Mouse (Mus musculus) erythroid progenitor cell, adult 5-6 weeks (primary cell): ENCODE measurements around the gene Tada2b. TPM values are rescaled to one million over a fixed set of nuclear protein-coding genes. Genes with fewer than 3 reads are reported as not detected.

Experiments used
- ATAC-seq: replicated peaks from 2 replicates; pipeline ENCODE4 v1.8.0; 2016; ENCODE audit warnings: moderate number of reproducible peaks, mild to moderate bottlenecking, moderate TSS enrichment, inconsistent platforms; ENCODE audit not compliant: poor library complexity, low FRiP score, severe bottlenecking
- total RNA-seq, 2 experiments: library from RNA; stranded (forward) in 1 of 2; stranded (reverse) in 1 of 2; fragments of 150-400 nt in 1 of 2; fragments of 186-747, 209-891 nt in 1 of 2; gene quantifications; 2 replicates each; pipeline versions ENCODE4 v1.2.3 to v1.2.4; 2015 to 2017; ENCODE audit warnings: low replicate concordance in 2 of 2

Tada2b gene
- total RNA-seq, 2 experiments from 2014 or later = 7.6 to 13.8 TPM

DNA sequence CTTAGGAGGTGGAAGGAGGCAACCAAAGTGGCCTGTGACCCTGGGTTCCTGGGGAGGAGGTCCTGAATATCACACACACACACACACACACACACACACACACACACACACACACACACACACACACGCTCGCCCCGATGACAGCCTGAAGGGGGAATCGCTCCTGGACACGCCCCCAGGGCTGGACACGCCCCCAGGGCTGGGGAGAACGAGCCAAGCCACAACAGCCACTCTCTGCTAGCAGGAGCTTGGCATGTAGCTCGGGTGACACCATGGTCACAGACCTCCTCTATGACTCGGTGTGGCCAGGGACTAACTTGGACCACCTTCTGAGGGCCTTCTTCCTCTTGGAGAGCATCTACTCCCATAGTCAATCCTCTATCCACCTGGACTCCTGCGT, 33.0 kb downstream of the Tada2b start:
- no peak for ATAC-seq

DNA sequence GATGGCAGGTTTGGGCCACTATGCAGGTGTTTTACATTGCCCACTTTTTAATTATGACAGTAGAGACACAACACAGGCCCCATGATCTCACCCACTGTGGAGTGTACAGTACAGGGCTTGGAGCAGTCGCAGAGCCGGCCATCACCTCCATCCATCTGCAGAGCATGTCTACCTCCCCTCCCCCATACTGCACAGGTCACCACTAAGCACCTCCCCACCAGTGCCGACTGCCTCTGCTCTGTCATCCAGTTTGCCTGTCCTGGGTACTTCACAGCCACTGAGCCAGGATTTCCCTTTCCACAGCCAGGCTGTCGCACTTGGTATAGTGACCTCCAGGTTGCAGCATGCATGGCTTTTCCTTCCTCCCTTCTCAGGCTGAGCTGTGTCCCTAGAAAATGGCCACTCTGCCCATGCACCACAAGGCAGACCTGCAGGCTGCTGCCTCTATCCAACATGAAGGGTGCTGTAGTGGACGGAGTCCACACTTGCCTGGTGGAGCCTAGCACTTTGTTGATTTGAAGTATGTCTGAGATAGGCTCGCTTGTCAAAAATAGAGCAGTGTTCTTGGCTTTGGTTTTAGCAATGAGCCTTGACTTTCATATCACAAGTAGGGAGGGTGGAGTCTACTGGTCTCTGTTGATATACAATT, 34.3 kb downstream of the Tada2b start:
- ATAC-seq = no peak

DNA sequence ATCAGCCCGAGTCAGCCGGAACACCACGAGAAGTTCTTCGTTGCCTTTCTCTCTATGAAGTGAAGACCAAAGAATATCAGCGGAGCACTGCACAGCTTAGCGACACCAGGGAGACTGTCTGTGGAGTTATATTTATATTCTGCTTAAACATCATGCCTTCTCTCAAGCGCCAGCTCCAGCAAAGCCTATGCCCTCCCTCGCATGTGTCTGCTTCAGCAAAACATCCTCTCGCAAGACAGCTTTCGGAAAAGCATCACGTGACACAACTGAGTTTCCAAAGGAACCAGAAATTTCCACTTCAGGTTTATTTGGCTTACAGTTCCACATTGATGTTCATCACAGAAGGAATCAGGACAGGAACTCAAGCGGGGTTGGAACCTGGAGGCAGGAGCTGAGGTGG, 36.2 kb downstream of the Tada2b start:
- ATAC-seq = no peak

DNA sequence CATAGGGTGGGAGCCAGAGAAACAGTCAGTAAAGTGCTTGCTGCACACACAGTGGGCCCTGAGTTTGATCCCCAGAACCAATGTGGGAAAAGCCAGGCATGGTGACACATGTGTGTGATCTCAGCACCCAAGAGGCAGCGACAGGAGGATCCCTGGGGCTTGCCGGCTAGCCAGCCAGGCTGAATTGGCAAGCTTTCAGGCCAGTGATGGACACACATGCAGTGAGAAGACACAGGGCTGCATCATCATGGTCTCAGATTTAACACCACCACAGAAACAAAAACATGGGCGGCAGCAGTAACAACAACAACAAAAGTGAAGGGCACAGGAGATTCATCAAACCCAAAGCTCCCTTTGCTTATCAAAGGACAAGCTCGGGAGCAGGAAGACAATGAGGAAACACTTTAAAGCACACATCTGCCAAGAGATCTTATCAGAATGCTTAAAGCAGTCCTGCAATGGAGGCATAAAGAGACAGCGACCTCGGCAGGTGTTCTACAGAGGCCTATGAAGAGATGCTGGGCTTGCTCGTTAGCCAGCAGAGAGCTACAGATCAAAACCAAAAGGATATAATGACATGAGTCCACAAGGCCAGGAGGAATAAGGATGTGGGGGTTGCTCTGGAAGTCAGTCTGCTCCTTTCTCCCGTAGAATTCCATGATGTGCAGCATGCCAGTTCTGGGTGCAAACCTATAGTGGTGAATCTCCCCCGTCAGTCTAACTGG, 37.8 kb downstream of the Tada2b start:
- no peak for ATAC-seq

DNA sequence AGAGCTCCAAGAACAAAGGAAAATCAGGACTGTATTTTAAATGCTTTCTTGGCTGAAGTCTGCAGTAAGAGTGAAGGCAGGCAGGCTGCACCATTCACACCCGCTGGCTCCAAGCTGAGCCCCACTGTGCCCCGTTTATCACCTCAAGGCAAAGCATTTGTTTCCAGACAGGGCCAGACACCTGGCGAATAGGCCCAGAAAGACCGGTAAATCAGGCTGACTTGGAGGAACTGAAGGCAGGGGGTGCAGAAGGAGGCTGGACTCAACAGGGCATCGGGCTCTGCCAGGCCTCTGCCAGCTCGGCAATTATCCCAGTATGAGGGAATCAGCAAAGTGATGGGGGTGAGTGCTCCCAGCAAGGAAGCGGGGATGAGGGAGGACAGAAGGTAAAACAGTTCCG, 39.1 kb downstream of the Tada2b start:
- no peak for ATAC-seq

DNA sequence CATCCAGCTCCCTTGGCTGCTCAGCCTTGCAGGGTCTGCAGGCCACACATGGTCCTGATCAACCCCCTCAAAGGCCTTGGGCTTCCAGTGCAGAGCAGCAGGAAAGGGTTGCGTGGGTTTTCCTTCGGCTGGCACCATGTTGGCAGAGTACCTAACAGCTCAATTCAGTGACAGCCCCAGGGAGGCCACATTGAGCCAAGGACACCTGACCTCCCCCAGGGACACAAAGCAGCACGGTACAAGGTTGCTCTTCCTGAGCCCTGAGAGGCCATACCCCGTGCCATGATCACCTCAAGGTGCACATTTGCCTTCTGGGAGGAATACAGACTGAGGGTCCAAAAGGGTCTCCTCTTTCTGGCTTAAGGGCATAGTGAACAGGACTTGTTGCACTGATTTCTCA, 39.5 kb downstream of the Tada2b start:
- ATAC-seq = no peak

DNA sequence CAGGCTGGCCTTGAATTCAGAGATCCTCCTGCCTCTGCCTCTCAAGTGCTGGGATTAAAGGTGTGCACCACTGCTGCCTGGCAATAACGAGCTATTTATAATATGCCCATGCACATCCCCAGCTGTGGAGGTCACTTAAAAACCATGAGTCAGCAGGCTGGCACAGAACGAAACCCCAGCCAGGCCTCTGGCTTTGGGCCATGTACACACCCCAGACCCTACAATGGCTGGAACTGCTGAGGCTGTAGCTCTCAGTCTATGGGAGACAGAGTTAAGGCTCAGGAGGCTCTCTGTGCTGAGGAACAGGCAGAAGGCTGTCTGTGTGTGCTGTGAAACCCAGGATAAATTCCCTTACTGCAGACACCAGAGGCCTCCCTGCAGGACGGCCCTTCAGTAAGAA, 43.3 kb downstream of the Tada2b start:
- ATAC-seq = no peak

DNA sequence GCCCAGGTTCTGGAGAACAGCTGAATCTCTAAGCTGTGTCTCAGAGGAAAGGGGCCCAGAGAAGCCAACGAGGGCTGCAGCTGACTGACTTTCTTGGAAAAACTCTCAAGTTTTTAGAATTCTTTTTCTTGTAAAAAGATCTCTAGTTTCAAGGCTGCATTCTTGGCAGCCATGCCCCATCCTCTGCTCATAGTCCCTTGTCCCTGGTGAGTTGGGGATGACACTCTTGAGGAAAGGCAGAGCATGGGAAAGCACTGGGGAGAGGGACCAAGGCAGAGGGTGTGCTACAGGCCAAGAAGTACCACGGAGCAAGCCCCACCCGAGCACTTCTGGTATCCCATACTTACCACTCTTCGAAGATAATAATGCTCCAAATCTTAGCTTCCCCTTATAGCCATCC, 47.2 kb downstream of the Tada2b start:
- ATAC-seq = no peak

DNA sequence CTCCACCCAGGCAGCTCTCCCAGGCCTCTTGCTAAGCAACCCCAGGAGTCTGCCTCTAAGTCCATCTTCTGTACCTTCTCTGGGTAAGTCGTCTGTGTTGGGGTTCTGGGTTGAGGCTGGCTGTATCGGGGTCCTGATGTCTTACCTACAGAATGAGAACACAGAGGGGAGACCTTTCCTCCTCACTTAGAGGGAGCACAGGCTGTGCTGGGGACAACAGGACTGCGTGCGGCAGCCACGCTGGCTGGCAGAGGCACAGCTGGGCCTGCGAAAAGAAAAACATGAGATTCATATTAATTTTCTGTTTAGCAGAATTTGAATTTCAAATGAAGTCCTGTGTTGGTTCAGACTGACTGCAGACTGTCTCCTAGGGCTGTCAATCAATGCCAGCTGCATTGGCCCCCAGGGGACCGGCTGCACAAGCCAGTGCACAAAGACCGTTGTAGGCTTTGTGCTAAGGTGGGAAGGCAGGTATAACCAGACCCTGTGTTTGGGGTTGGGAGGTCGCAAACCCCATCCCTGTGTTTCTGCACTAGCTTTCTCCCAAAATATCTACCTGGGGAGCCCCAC, 49.6 kb downstream of the Tada2b start:
- no peak for ATAC-seq

DNA sequence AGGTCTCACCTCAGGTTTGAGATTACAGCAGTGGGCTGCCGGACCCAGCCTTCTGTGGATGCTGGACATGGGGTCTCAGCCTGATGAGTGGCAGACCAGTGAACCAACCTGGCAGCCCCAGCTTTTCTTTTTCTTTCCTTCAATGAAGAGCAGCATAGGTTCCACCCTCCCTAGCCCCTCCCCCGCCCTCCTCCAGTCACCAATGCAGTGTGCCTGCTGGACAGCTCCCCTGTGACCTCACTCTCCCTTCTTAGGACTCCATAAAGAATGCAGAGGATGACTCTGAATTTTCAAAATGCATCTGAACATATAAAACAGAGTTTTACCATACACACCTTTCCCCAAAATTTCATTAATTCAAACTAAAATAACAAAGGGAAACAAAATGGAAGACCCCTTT, 52.4 kb downstream of the Tada2b start:
- no peak for ATAC-seq

DNA sequence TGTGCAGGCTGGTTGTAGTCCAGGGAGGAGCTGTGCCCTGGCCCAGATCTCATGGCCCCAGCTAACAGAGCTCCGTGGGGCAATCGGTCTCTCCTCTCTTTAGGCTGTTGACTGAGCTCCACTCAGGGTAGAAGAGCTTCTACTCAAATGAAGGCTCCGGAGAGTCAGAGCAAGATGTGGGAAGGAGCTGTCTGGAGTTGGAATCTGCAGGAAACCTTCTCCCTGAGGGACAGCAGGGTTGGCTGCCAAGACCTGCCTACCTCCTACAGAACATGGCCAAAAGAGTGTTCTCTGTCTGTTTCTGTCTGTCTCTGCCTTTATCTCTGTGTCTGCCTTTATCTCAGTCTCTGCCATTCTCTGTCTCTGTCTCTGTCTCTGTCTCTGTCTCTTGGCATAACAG, 54.5 kb downstream of the Tada2b start:
- ATAC-seq = no peak

DNA sequence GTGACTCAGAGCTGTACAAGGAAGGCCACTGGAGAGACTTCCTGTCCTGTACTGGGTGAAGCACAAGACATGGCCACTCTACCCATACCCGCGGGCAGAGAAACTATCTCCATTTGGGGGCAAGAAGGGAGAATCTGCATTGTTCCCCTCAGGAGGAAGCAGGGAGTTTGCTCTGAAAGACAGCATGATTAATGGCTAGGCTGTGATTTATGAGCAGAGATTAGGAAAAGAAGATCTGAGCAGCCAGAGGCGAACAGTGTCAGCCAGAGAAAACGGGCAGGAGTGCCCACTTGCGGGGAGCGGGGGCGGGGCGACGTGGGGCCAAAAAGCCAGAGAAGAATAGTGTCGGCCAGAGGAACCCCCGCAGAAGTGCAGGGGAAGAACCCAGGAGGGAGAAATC, 56.3 kb downstream of the Tada2b start:
- no peak for ATAC-seq

DNA sequence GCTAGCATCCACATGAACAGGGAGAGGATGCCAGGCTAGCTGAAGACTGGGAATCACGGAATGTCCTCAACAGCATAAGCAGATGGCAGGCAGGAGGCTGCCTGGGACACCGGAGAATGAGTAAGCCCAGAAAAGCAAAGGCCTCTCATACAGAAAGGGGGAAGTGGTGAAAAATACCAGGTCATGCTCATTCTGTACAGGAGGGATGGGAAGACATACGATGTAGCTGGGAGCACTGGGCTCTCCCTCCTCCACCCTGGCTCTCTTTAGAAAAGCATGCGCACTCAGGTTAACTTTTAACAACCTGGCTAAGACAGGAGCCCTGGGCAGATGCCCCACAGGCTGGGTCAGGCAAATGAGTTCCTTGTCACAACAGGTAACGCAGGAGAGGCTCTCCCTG, 57.7 kb downstream of the Tada2b start:
- ATAC-seq = no peak

DNA sequence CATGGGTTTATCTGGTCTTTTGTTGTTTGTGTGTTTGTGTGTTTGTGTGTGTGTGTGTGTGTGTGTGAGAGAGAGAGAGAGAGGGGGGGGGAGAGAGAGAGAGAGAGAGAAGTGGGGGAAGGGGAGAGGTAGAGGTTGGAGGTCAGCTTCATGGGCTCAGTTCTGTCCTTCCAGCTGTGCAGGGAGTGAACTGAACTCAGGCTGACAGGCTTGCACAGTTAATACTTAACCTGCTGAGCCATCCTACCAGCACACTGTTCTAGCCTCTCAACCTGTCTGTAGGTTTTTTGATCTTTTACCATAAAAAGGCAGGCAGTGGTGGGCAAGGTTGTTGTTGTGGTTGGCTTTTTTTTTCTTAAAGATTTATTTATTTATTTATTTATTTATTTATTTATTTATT, 59.4 kb downstream of the Tada2b start:
- no peak for ATAC-seq

Other genes starting within 250 kb of the Tada2b start
- gene Sorcs2, start 86.1 kb downstream of the Tada2b start, total RNA-seq (2015; ENCODE audit: low replicate concordance) = 5.4 TPM in 1 of 2 replicates, not detected in the other
- 0.39 and 2.2 TPM in 2 replicates for gene Sorcs2, start 86.1 kb downstream of the Tada2b start, total RNA-seq (2017; ENCODE audit: low replicate concordance)
- gene Grpel1, start 19.3 kb downstream of the Tada2b start, total RNA-seq (2015; ENCODE audit: low replicate concordance) = 11.2 and 13.8 TPM in 2 replicates
- 12.8 and 19.0 TPM in 2 replicates for gene Grpel1, start 19.3 kb downstream of the Tada2b start, total RNA-seq (2017; ENCODE audit: low replicate concordance)
- 1.7 and 2.9 TPM in 2 replicates for gene Ccdc96, start 303 bp upstream of the Tada2b start, total RNA-seq (2015; ENCODE audit: low replicate concordance)
- 1.8 and 2.7 TPM in 2 replicates for gene Ccdc96, start 303 bp upstream of the Tada2b start, total RNA-seq (2017; ENCODE audit: low replicate concordance)
- 13.0 and 16.9 TPM in 2 replicates for gene Tbc1d14, start 109.0 kb upstream of the Tada2b start, total RNA-seq (2015; ENCODE audit: low replicate concordance)
- gene Tbc1d14, start 109.0 kb upstream of the Tada2b start, total RNA-seq (2017; ENCODE audit: low replicate concordance) = 17.2 and 21.9 TPM in 2 replicates
- 139 and 143 TPM in 2 replicates for gene D5Ertd579e, start 211.7 kb upstream of the Tada2b start, total RNA-seq (2015; ENCODE audit: low replicate concordance)
- gene D5Ertd579e, start 211.7 kb upstream of the Tada2b start, total RNA-seq (2017; ENCODE audit: low replicate concordance) = 235 and 242 TPM in 2 replicates